In the genomic region with DNA sequence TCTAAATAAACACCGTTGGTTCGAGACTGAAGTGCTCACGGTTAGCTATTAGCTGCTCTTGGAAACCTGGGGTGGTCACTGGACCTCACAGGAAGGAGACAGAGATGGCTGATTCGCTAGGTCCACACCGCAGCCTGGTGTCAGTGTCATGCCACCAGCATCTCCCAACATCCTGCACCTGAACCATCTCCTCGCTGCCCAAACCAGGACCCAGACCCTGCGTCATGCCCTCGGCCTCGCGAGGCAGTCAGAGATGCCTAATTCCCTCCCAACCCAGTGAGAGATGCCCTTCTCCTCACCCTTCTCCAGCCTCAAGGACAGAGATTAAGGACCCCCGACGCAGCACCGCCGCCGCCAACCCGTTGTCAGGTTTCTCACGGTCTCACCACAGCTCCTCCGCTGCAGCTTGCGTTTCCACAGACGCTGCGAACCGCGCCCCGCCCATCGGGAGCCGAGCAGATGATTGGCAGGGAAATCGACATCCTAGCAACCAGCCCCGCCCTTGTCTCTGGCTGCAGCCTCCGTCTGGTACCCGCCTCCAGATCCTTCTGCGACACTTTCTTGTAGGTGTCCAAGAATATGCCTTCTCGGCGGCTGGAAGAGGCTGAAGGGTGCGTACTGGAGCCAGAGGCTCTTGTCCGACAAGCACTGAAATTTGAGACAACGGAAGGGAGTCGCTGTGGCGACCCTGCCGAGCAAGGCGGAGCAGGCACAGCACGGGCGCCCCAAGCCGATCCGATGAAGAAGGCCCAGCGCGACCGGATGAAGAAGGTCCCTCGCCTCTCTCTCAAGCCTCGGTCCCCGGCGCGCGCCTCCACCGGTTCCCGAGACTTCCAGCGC, we compare ENCODE assay signal across 8 mouse cellular contexts. TPM values are rescaled to one million over a fixed set of nuclear protein-coding genes. Genes with fewer than 3 reads are reported as not detected.
DNase-seq lines count a peak whose midpoint lies in the region; ATAC-seq and TF ChIP-seq lines count a peak whose summit lies in the region.

Gene Dzank1 (minus strand): TSS at position 434 of the 840 bp plus-strand sequence.
Gene Polr3f (plus strand): TSS at position 738 of the 840 bp plus-strand sequence.

- peak; percentile 99 for DNase-seq in brain, embryonic 14.5 days (ENCODE audit: low read depth)
- DNase-seq in liver, adult 2 months (ENCODE audit: extremely low read depth, low read depth, low spot score): peak; percentile 88
- DNase-seq in splenic B cell, adult 2 months (ENCODE audit: low read depth, low spot score): peak; percentile 97

- no peaks in the 10 kb centered on the region for H3K9me3 ChIP-seq in erythroblast, embryonic 14.5 days (ENCODE audit: control insufficient read depth, low read length)
- H3K9me3 ChIP-seq in heart, embryonic 11.5 days (replicated peaks; ENCODE audit: control insufficient read depth, low read length): no peaks in the 10 kb centered on the region
- no peaks in the 10 kb centered on the region for H3K9me3 ChIP-seq in kidney, embryonic 16.5 days (ENCODE audit: low read length)

- TF ChIP-seq CTCF in C2C12 (IDR thresholded peaks at IDR 0.05; ENCODE audit: control insufficient read depth, insufficient read depth, insufficient read length): no peak
- TF ChIP-seq CTCF in brain, embryonic 14.5 days (IDR thresholded peaks at IDR 0.05; ENCODE audit: borderline replicate concordance, extremely low read depth, insufficient read depth, insufficient read length): no peak
- no peak for TF ChIP-seq CTCF in liver, adult 2 months (IDR thresholded peaks at IDR 0.05; ENCODE audit: low read depth, low read length)

- H3K79me3 ChIP-seq in C2C12 (ENCODE audit: low read depth): peaks cover 23% of the 10 kb centered on the region

- H3K79me2 ChIP-seq in C2C12 (ENCODE audit: control insufficient read depth, insufficient read depth) (peaks cover 32% of the 10 kb centered on the region), myocyte (ENCODE audit: control insufficient read depth, insufficient read depth) (peaks cover 28% of the 10 kb centered on the region)
- peaks cover 3% of the 10 kb centered on the region; the same call in 1 of the 2 replicates for H3K79me2 ChIP-seq in liver, adult 2 months (ENCODE audit: control insufficient read depth, insufficient read depth, low read length)

- H3K36me3 ChIP-seq in C2C12 (ENCODE audit: control insufficient read depth, insufficient read depth): peaks cover 26% of the 10 kb centered on the region
- H3K36me3 ChIP-seq in erythroblast, embryonic 14.5 days (ENCODE audit: control insufficient read depth): peaks cover 12% of the 10 kb centered on the region
- H3K36me3 ChIP-seq in heart, embryonic 11.5 days (ENCODE audit: control insufficient read depth, insufficient read depth, low read length): peaks cover 5% of the 10 kb centered on the region
- H3K36me3 ChIP-seq in kidney, embryonic 16.5 days (ENCODE audit: insufficient read depth, low read length): peaks cover 6% of the 10 kb centered on the region
- H3K36me3 ChIP-seq in liver, adult 2 months (ENCODE audit: control insufficient read depth, insufficient read depth, low read length): peaks cover 9% of the 10 kb centered on the region; the same call in 1 of the 2 replicates
- H3K36me3 ChIP-seq in myocyte (ENCODE audit: control insufficient read depth, insufficient read depth): peaks cover 10% of the 10 kb centered on the region
- no peaks in the 10 kb centered on the region for H3K36me3 ChIP-seq in splenic B cell, adult 2 months (ENCODE audit: control insufficient read depth, insufficient read depth, low read length, poor library complexity, severe bottlenecking)

- H3K27me3 ChIP-seq in C2C12 (ENCODE audit: control insufficient read depth, insufficient read depth, insufficient read length) (no peaks in the 10 kb centered on the region), myocyte (ENCODE audit: control insufficient read depth, insufficient read depth, insufficient read length) (no peaks in the 10 kb centered on the region)
- H3K27me3 ChIP-seq in erythroblast, embryonic 14.5 days (ENCODE audit: control insufficient read depth): peaks cover 39% of the 10 kb centered on the region
- H3K27me3 ChIP-seq in heart, embryonic 11.5 days (ENCODE audit: control insufficient read depth, insufficient read depth, low read length): 0 out of 2 replicates have a peak, but pooled peaks cover 3% of the 10 kb centered on the region
- no peaks in the 10 kb centered on the region for H3K27me3 ChIP-seq in kidney, embryonic 16.5 days (ENCODE audit: insufficient read depth, low read length)
- H3K27me3 ChIP-seq in liver, adult 2 months (ENCODE audit: control insufficient read depth, insufficient read depth, low read length): no peaks in the 10 kb centered on the region
- H3K27me3 ChIP-seq in splenic B cell, adult 2 months (ENCODE audit: control insufficient read depth, insufficient read depth, low read length, poor library complexity, severe bottlenecking): no peaks in the 10 kb centered on the region; the same call in 1 of the 2 replicates

- H3K4me1 ChIP-seq in erythroblast, embryonic 14.5 days (ENCODE audit: control insufficient read depth): peaks cover 23% of the 10 kb centered on the region
- H3K4me1 ChIP-seq in heart, embryonic 11.5 days (ENCODE audit: control insufficient read depth, insufficient read depth, low read length): peaks cover 5% of the 10 kb centered on the region; the same call in 1 of the 2 replicates
- peaks cover 16% of the 10 kb centered on the region for H3K4me1 ChIP-seq in kidney, embryonic 16.5 days (ENCODE audit: insufficient read depth, low read length)
- H3K4me1 ChIP-seq in liver, adult 2 months (ENCODE audit: control insufficient read depth, insufficient read depth, low read length): peaks cover 2% of the 10 kb centered on the region; the same call in 1 of the 2 replicates

- H3K9ac ChIP-seq in heart, embryonic 11.5 days (ENCODE audit: low read depth, low read length): peak within 1 kb of the TSS; percentile 73
- peak within 1 kb of the TSS; percentile 88 for H3K9ac ChIP-seq in kidney, embryonic 16.5 days (replicated peaks; ENCODE audit: low read length)
- peak within 1 kb of the TSS; percentile 73 for H3K9ac ChIP-seq in liver, adult 2 months (ENCODE audit: low read depth, low read length)

- H3K27ac ChIP-seq in heart, embryonic 11.5 days (ENCODE audit: low read depth, low read length): peak within 1 kb of the TSS; percentile 80
- peak within 1 kb of the TSS; percentile 93 for H3K27ac ChIP-seq in kidney, embryonic 16.5 days (ENCODE audit: low read length)
- H3K27ac ChIP-seq in liver, adult 2 months (replicated peaks; ENCODE audit: insufficient read depth, low read depth, low read length): peak within 1 kb of the TSS; percentile 84

- TF ChIP-seq POLR2A in brain, embryonic 14.5 days (IDR thresholded peaks at IDR 0.05; ENCODE audit: borderline replicate concordance, extremely low read depth, insufficient read depth, insufficient read length, poor library complexity, severe bottlenecking): peak; percentile 36; the same call in 1 of the 2 replicates
- TF ChIP-seq POLR2A in liver, adult 2 months (IDR thresholded peaks at IDR 0.05; ENCODE audit: extremely low read depth, insufficient read depth, low read length): no peak
- TF ChIP-seq POLR2A in myocyte (IDR thresholded peaks at IDR 0.05; ENCODE audit: insufficient read length, low read depth): peak; percentile 65

- H3K4me3 ChIP-seq in C2C12 (ENCODE audit: insufficient read depth, poor library complexity, severe bottlenecking) (peak within 1 kb of the TSS; percentile 98), myocyte (peak within 1 kb of the TSS; percentile 92)
- peak within 1 kb of the TSS; percentile 86 for H3K4me3 ChIP-seq in erythroblast, embryonic 14.5 days (replicated peaks)
- peak within 1 kb of the TSS; percentile 67 for H3K4me3 ChIP-seq in heart, embryonic 11.5 days (ENCODE audit: low read depth, low read length)
- peak within 1 kb of the TSS; percentile 86 for H3K4me3 ChIP-seq in kidney, embryonic 16.5 days (ENCODE audit: low read length)
- peak within 1 kb of the TSS; percentile 77 for H3K4me3 ChIP-seq in liver, adult 2 months (ENCODE audit: insufficient read depth, low read depth, low read length)

- peak; percentile 95 for ATAC-seq in heart, embryonic 11.5 days (replicated peaks; ENCODE audit: insufficient number of reproducible peaks, low FRiP score, low TSS enrichment)
- peak; percentile 99 for ATAC-seq in kidney, embryonic 16.5 days (ENCODE audit: low FRiP score, low TSS enrichment)

- peak within 1 kb of the TSS; percentile 77 for H3K4me2 ChIP-seq in heart, embryonic 11.5 days
- H3K4me2 ChIP-seq in kidney, embryonic 16.5 days (replicated peaks; ENCODE audit: low read depth, low read length): peak within 1 kb of the TSS; percentile 78
- peak within 1 kb of the TSS; percentile 97 for H3K4me2 ChIP-seq in myocyte (ENCODE audit: low read depth)

- peak within 1 kb of the TSS; percentile 87 for H3ac ChIP-seq in C2C12 (ENCODE audit: control insufficient read depth, insufficient read length, low read depth)
- peak within 1 kb of the TSS; percentile 6 for H3ac ChIP-seq in myocyte (ENCODE audit: control insufficient read depth, insufficient read length)

- 2% methylated on average over 56 of the region's 56 CpGs for WGBS in heart, embryonic 11.5 days (ENCODE audit: insufficient replicate concordance)
- under 1% methylated on average over 54 of the region's 56 CpGs for WGBS in kidney, embryonic 16.5 days
- WGBS in liver, adult 2 months: under 1% methylated on average over 56 of the region's 56 CpGs

TF ChIP-seq in C2C12, 6 proteins besides CTCF, POLR2A, EP300 and RAD21:
- peak; percentile 100 for TF ChIP-seq MAX (IDR thresholded peaks at IDR 0.05)
- TF ChIP-seq CEBPB (IDR thresholded peaks at IDR 0.05; ENCODE audit: low read depth): no peak

TF ChIP-seq in myocyte, 11 proteins besides CTCF, POLR2A, EP300 and RAD21 (continues in another document):
- TF ChIP-seq TCF12 (IDR thresholded peaks at IDR 0.05; ENCODE audit: insufficient read depth, poor library complexity, severe bottlenecking) (no peak), E2F4 (IDR thresholded peaks at IDR 0.05; ENCODE audit: insufficient read depth) (no peak)

RNA-seq across cellular contexts. Expression of gene Dzank1, which starts in this region (rescaled TPM):
- polyA plus RNA-seq in C2C12 (2012; fragmentation: generic; extraction: Trizol) (0.16 TPM), myocyte (2012; fragmentation: generic; extraction: Trizol) (0.12 TPM)
- polyA plus RNA-seq in brain, embryonic 14.5 days (2012; rRNA removed): 8.9 and 15.4 TPM in 2 replicates
- not detected in 2 replicates for polyA plus RNA-seq in erythroblast, embryonic 14.5 days (2012)
- 0.63 and 0.77 TPM in 2 replicates for polyA plus RNA-seq in heart, embryonic 11.5 days (2014; fragmentation: Nextera tagmentation; extraction: Ambion mirVana)
- 1.2 and 1.4 TPM in 2 replicates for polyA plus RNA-seq in kidney, embryonic 16.5 days (2015; fragmentation: Nextera tagmentation; extraction: Ambion mirVana)
- total RNA-seq in liver, adult 2 months (2014; rRNA removed): 0.18 and 0.34 TPM in 2 replicates
- polyA plus RNA-seq in liver, adult 2 months (2012; rRNA removed): 0.09 and 0.48 TPM in 2 replicates

RNA-seq across cellular contexts. Expression of gene Polr3f, which starts in this region (rescaled TPM):
- polyA plus RNA-seq in C2C12 (2012; fragmentation: generic; extraction: Trizol) (5.6 TPM), myocyte (2012; fragmentation: generic; extraction: Trizol) (5.5 TPM)
- 21.8 and 23.9 TPM in 2 replicates for polyA plus RNA-seq in brain, embryonic 14.5 days (2012; rRNA removed)
- polyA plus RNA-seq in erythroblast, embryonic 14.5 days (2012): 0.06 and 0.20 TPM in 2 replicates
- polyA plus RNA-seq in heart, embryonic 11.5 days (2014; fragmentation: Nextera tagmentation; extraction: Ambion mirVana): 20.8 and 21.3 TPM in 2 replicates
- 27.0 and 31.6 TPM in 2 replicates for polyA plus RNA-seq in kidney, embryonic 16.5 days (2015; fragmentation: Nextera tagmentation; extraction: Ambion mirVana)
- total RNA-seq in liver, adult 2 months (2014; rRNA removed): 8.1 and 8.9 TPM in 2 replicates
- polyA plus RNA-seq in liver, adult 2 months (2012; rRNA removed): 3.0 and 5.1 TPM in 2 replicates

Comparison
In these comparisons a context has a peak if more than half of its experiments do, and no peak if none do; other contexts are left out.
1. Peak in every context shown above with its lines: DNase-seq, ATAC-seq, H3K4me3 ChIP-seq and H3K27ac ChIP-seq.